Mouse (Mus musculus): ENCODE measurements around the gene Cnn3. TPM values are rescaled to one million over a fixed set of nuclear protein-coding genes. Genes with fewer than 3 reads are reported as not detected.

Gene Cnn3
- polyA plus RNA-seq, 1 experiment from 2014 or later, result 0.22 TPM

DNA sequence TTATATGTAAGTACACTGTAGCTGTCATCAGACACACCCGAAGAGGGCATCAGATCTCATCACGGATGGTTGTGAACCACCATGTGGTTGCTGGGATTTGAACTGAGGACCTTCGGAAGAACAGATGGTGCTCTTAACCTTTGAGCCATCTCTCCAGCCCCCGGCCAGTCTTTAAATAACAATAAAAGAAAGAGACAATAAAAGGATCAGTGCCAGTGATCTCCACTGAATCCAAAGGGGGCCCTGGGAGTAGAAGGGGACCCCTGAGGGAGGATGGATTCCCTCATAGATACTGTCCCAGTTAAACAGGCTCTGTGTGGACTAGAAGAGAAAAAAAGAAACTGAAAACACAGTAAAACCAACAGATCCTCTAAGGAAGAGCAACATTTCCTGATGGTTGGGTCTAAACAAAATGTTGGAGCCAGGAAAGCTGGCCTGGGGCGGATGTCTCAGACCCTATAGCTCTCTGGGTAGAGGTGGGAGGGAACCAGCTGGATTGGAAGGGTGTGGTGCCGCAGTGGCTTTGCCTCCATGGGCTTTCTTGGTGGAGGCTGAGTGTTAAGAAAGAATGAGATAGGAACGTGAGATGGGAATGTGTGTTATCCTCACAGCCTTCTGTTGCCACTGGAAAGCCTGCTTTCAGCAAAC, 4.1 kb downstream of the Cnn3 start:
- no peak overlapping the region for H3K4me3 ChIP-seq (ENCODE audit: inconsistent target)
- H3K27ac ChIP-seq, result no peak overlapping the region
- H3K79me2 ChIP-seq (ENCODE audit: inconsistent target), result no peaks in the 10 kb centered on the region
- WGBS (ENCODE audit: missing documents), result 93% methylated on average over 7 of the region's 7 CpGs
- no peaks in the 10 kb centered on the region for H3K36me3 ChIP-seq (ENCODE audit: inconsistent target)

DNA sequence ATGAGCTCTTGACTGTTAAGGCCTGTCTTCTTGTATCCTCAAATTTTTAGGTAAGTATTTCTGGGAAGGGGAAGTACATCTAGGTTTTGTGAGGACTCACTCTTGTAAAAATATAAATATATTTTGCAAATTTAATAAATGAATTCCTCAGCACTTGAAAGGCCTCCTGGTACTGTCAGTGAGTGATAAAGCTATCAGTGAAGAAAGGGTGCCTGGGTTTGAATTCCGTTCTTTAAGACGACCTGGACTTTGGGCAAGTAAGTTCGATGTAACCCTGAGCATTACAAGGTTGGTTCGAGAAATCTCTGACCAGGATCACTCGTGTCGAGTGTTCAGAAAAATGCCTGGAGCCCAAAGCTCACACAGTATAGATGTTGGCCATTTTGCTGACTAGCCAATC, 7.1 kb downstream of the Cnn3 start:
- Histone ChIP-seq H3K4me3 (ENCODE audit: inconsistent target) (no peak overlapping the region), H3K36me3 (ENCODE audit: inconsistent target) (no peaks in the 10 kb centered on the region), H3K27ac (no peak overlapping the region), H3K79me2 (ENCODE audit: inconsistent target) (no peaks in the 10 kb centered on the region)
- WGBS (ENCODE audit: missing documents), result 90% methylated on average over 6 of the region's 6 CpGs

DNA sequence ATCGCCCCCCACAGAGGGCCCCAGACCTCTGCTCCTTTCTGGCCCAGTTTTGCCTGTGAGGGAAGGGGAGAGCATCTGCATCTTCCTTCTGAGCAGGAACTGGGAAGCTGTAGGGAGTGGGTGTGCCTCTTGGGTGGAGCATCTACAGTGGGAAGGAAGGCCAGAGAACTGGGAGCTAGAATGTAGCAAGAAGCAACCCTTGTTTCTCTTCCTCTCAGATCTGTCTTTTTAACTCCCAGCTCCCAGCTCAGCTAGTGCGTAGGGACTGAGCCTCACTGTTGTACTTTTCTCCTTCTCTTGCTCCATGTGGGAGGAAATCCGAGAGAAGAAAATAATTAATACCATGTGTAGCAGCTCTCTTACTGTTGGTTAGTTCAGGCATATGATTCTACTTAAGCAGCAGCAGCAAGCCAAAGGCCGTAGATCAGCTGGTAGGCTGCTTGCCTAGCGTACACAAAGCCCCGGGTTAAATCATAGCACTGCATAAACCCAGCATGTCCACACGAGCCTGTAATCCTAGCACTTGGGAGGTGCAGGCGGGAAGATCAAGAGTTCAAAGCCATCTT, 7.8 kb downstream of the Cnn3 start:
- no peaks in the 10 kb centered on the region for H3K36me3 ChIP-seq (ENCODE audit: inconsistent target)
- 88% methylated on average over 8 of the region's 8 CpGs for WGBS (ENCODE audit: missing documents)
- H3K79me2 ChIP-seq (ENCODE audit: inconsistent target), result no peaks in the 10 kb centered on the region
- no peak overlapping the region for H3K27ac ChIP-seq
- H3K4me3 ChIP-seq (ENCODE audit: inconsistent target), result no peak overlapping the region

GRCm38 (mm10) chr3:121435296-121435695, 9.0 kb downstream of the Cnn3 start:
- Histone ChIP-seq H3K27ac (no peak overlapping the region), H3K36me3 (ENCODE audit: inconsistent target) (no peaks in the 10 kb centered on the region), H3K4me3 (ENCODE audit: inconsistent target) (no peak overlapping the region), H3K79me2 (ENCODE audit: inconsistent target) (no peaks in the 10 kb centered on the region)
- 88% methylated on average over 5 of the region's 5 CpGs for WGBS (ENCODE audit: missing documents)

- no peak overlapping the region for H3K4me3 ChIP-seq (ENCODE audit: inconsistent target)
- H3K36me3 ChIP-seq (ENCODE audit: inconsistent target), result no peaks in the 10 kb centered on the region
- H3K79me2 ChIP-seq (ENCODE audit: inconsistent target), result no peaks in the 10 kb centered on the region
- no peak overlapping the region for H3K27ac ChIP-seq
- WGBS (ENCODE audit: missing documents), result 84% methylated on average over 7 of the region's 7 CpGs
Measured at GRCm38 (mm10) chr3:121437070-121437469, 10.8 kb downstream of the Cnn3 start.

- no peaks in the 10 kb centered on the region for H3K79me2 ChIP-seq (ENCODE audit: inconsistent target)
- no peaks in the 10 kb centered on the region for H3K36me3 ChIP-seq (ENCODE audit: inconsistent target)
- 69% methylated on average over 7 of the region's 7 CpGs for WGBS (ENCODE audit: missing documents)
- H3K4me3 ChIP-seq (ENCODE audit: inconsistent target), result no peak overlapping the region
- H3K27ac ChIP-seq, result no peak overlapping the region
Measured at GRCm38 (mm10) chr3:121437996-121438395, 11.7 kb downstream of the Cnn3 start.

GRCm38 (mm10) chr3:121439623-121440161, 13.4 kb downstream of the Cnn3 start:
- H3K27ac ChIP-seq, result no peak overlapping the region
- H3K4me3 ChIP-seq (ENCODE audit: inconsistent target), result no peak overlapping the region
- H3K36me3 ChIP-seq (ENCODE audit: inconsistent target), result no peaks in the 10 kb centered on the region
- H3K79me2 ChIP-seq (ENCODE audit: inconsistent target), result no peaks in the 10 kb centered on the region
- 92% methylated on average over 11 of the region's 11 CpGs for WGBS (ENCODE audit: missing documents)

GRCm38 (mm10) chr3:121441504-121441903, 15.2 kb downstream of the Cnn3 start:
- no peaks in the 10 kb centered on the region for H3K36me3 ChIP-seq (ENCODE audit: inconsistent target)
- no peaks in the 10 kb centered on the region for H3K79me2 ChIP-seq (ENCODE audit: inconsistent target)
- 98% methylated on average over 12 of the region's 12 CpGs for WGBS (ENCODE audit: missing documents)
- no peak overlapping the region for H3K27ac ChIP-seq
- H3K4me3 ChIP-seq (ENCODE audit: inconsistent target), result no peak overlapping the region

DNA sequence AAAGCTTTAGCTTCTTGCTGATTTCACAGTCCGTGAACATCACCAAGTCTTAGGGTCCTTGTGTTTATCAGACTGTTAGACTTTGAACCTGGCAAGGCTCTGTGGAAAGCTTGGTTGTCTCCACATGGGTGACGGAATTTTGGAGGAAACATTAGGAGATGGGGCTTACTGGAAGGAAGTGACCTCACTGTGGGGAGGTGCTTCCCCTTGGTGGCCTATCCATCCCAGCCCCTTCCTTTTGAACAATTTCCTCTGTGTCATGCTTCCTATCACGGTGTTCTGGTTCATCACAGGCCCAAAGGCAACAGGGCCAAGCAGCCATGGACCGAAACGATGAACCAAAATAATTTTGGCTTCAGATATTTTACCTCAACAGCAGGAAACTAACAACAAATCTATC, 16.0 kb downstream of the Cnn3 start:
- no peaks in the 10 kb centered on the region for H3K79me2 ChIP-seq (ENCODE audit: inconsistent target)
- no peaks in the 10 kb centered on the region for H3K36me3 ChIP-seq (ENCODE audit: inconsistent target)
- H3K4me3 ChIP-seq (ENCODE audit: inconsistent target), result no peak overlapping the region
- no peak overlapping the region for H3K27ac ChIP-seq
- 70% methylated on average over 5 of the region's 5 CpGs for WGBS (ENCODE audit: missing documents)

GRCm38 (mm10) chr3:121443861-121444271, 17.6 kb downstream of the Cnn3 start:
- Histone ChIP-seq H3K4me3 (ENCODE audit: inconsistent target) (no peak overlapping the region), H3K79me2 (ENCODE audit: inconsistent target) (no peaks in the 10 kb centered on the region), H3K27ac (no peak overlapping the region), H3K36me3 (ENCODE audit: inconsistent target) (no peaks in the 10 kb centered on the region)
- 69% methylated on average over 4 of the region's 4 CpGs for WGBS (ENCODE audit: missing documents)

DNA sequence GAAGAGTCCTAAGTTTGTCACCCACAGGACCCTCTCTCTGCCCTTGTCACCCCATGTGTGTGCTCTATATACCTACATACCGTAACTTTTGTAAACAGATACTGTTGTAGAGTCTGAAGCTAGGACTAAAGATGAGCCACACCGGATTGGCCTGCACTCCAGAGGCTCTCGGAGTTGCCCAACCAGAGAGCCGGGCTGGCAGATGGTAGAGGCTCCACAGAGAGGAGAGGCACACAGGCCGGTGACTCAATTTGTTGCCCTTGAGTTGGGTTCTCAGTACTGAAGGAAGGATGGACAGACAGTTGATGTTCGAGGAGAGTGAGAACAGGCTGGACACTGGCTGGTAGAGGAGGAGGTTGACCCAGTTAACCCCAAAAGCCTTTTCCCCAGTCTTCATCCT, 18.1 kb downstream of the Cnn3 start:
- no peak overlapping the region for H3K27ac ChIP-seq
- WGBS (ENCODE audit: missing documents), result 81% methylated on average over 6 of the region's 6 CpGs

GRCm38 (mm10) chr3:121446454-121446853, 20.2 kb downstream of the Cnn3 start:
- H3K79me2 ChIP-seq (ENCODE audit: inconsistent target), result no peaks in the 10 kb centered on the region
- H3K36me3 ChIP-seq (ENCODE audit: inconsistent target), result no peaks in the 10 kb centered on the region
- WGBS (ENCODE audit: missing documents), result 86% methylated on average over 8 of the region's 8 CpGs
- no peak overlapping the region for H3K27ac ChIP-seq
- no peak overlapping the region for H3K4me3 ChIP-seq (ENCODE audit: inconsistent target)

More for the DNA sequence above, 18.1 kb downstream of the Cnn3 start:
- H3K36me3 ChIP-seq (ENCODE audit: inconsistent target), result no peaks in the 10 kb centered on the region
- no peaks in the 10 kb centered on the region for H3K79me2 ChIP-seq (ENCODE audit: inconsistent target)
- H3K4me3 ChIP-seq (ENCODE audit: inconsistent target), result no peak overlapping the region

GRCm38 (mm10) chr3:121448029-121448468, 21.8 kb downstream of the Cnn3 start:
- H3K79me2 ChIP-seq (ENCODE audit: inconsistent target), result no peaks in the 10 kb centered on the region
- no peak overlapping the region for H3K4me3 ChIP-seq (ENCODE audit: inconsistent target)
- H3K36me3 ChIP-seq (ENCODE audit: inconsistent target), result no peaks in the 10 kb centered on the region
- H3K27ac ChIP-seq, result no peak overlapping the region
- WGBS (ENCODE audit: missing documents), result 93% methylated on average over 11 of the region's 11 CpGs

DNA sequence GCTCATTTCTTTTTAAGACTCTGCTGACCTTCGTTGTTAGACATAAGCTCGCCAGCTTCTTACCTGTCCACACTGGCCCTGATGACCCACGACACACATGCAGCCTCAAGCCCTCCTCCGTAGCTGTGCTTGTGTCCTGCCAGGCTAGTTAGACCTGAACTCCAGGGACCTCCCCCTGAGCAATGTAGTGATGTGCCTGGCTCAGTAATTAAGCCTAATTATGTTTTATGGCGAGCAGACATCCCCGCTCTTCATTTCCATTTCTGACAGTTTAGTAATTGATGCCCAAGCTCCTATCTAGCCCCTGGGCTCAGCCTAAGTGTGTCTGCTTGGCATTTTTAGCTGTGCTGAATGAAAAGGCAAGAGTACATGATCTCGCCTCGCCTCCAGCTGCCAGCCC, 22.3 kb downstream of the Cnn3 start:
- H3K27ac ChIP-seq, result no peak overlapping the region
- 94% methylated on average over 8 of the region's 8 CpGs for WGBS (ENCODE audit: missing documents)
- H3K79me2 ChIP-seq (ENCODE audit: inconsistent target), result no peaks in the 10 kb centered on the region
- H3K4me3 ChIP-seq (ENCODE audit: inconsistent target), result no peak overlapping the region
- no peaks in the 10 kb centered on the region for H3K36me3 ChIP-seq (ENCODE audit: inconsistent target)

DNA sequence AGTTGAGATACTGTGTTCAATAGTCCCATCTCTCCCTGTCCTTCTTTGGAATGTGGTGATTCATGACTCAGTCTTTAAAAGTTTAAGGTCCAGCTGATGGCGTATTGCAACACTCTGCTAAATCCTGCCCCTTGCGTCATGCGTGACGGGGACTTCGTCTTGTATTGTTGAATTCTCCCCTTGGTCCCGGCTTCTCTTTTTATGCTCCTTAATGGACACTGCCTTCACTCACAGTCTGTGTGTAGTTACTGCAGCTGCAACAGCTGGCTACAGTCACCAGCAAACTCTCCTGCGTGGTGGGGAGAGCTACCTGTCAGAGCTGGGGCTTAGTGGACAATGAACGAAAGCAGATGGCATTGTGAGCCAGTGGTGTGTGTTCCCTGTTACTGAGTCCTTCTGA, 23.2 kb downstream of the Cnn3 start:
- no peaks in the 10 kb centered on the region for H3K79me2 ChIP-seq (ENCODE audit: inconsistent target)
- no peak overlapping the region for H3K4me3 ChIP-seq (ENCODE audit: inconsistent target)
- WGBS (ENCODE audit: missing documents), result 69% methylated on average over 8 of the region's 8 CpGs
- no peak overlapping the region for H3K27ac ChIP-seq
- no peaks in the 10 kb centered on the region for H3K36me3 ChIP-seq (ENCODE audit: inconsistent target)
